Mouse (Mus musculus) urinary bladder, postnatal 14 days (tissue): ENCODE measurements around the gene Ifitm10.
"Not testable (repeated sequence)": the region's sequence is repeated elsewhere in the genome, so short reads cannot be mapped to it uniquely, and the experiment has no call there.

Experiments used
- DNase-seq: peaks from one replicate; pipeline ENCODE4 v3.0.0; 2021; ENCODE audit warnings: low spot score

Ifitm10 gene

GRCm38 (mm10) chr7:142373641-142374412 lies at the start of gene Ifitm10:
Ifitm10 (minus strand) TSS chr7:142373753.
- DNase-seq = no peak

- DNase-seq = no peak
Measured at GRCm38 (mm10) chr7:142421826-142422225, 48.3 kb upstream of the Ifitm10 start.

GRCm38 (mm10) chr7:142419887-142420286 lies 46.3 kb upstream of the Ifitm10 start:
- no peak for DNase-seq

- no peak for DNase-seq
Measured at GRCm38 (mm10) chr7:142418679-142419078, 45.1 kb upstream of the Ifitm10 start.

GRCm38 (mm10) chr7:142418027-142418426 lies 44.5 kb upstream of the Ifitm10 start:
- DNase-seq = no peak

GRCm38 (mm10) chr7:142416225-142416624 lies 42.7 kb upstream of the Ifitm10 start:
- no peak for DNase-seq

GRCm38 (mm10) chr7:142415314-142415713 lies 41.8 kb upstream of the Ifitm10 start:
- DNase-seq = no peak

- DNase-seq = no peak
Measured at GRCm38 (mm10) chr7:142413285-142413684, 39.7 kb upstream of the Ifitm10 start.

- no peak for DNase-seq
Measured at GRCm38 (mm10) chr7:142409603-142410002, 36.0 kb upstream of the Ifitm10 start.

GRCm38 (mm10) chr7:142408686-142409085 lies 35.1 kb upstream of the Ifitm10 start:
- DNase-seq = no peak

- no peak for DNase-seq
Measured at GRCm38 (mm10) chr7:142407935-142408334, 34.4 kb upstream of the Ifitm10 start.

GRCm38 (mm10) chr7:142405134-142405533 lies 31.6 kb upstream of the Ifitm10 start:
- not testable (repeated sequence) for DNase-seq

- DNase-seq = peak; percentile 34
Measured at GRCm38 (mm10) chr7:142403591-142403990, 30.0 kb upstream of the Ifitm10 start.

- peak; percentile 7 for DNase-seq
Measured at GRCm38 (mm10) chr7:142400750-142401142, 27.2 kb upstream of the Ifitm10 start.

GRCm38 (mm10) chr7:142400112-142400749 lies 26.7 kb upstream of the Ifitm10 start:
- DNase-seq = no peak

GRCm38 (mm10) chr7:142399250-142399649 lies 25.7 kb upstream of the Ifitm10 start:
- DNase-seq = no peak

GRCm38 (mm10) chr7:142398052-142398451 lies 24.5 kb upstream of the Ifitm10 start:
- DNase-seq = no peak

GRCm38 (mm10) chr7:142396611-142397010 lies 23.1 kb upstream of the Ifitm10 start:
- DNase-seq = no peak

GRCm38 (mm10) chr7:142395472-142395871 lies 21.9 kb upstream of the Ifitm10 start:
- no peak for DNase-seq

GRCm38 (mm10) chr7:142394261-142395190 lies 21.0 kb upstream of the Ifitm10 start:
- DNase-seq = no peak

GRCm38 (mm10) chr7:142393191-142393590 lies 19.6 kb upstream of the Ifitm10 start:
- peak; percentile 87 for DNase-seq

- DNase-seq = no peak
Measured at GRCm38 (mm10) chr7:142391609-142392008, 18.1 kb upstream of the Ifitm10 start.
